Mouse (Mus musculus) forebrain, embryonic 13.5 days (tissue): ENCODE results near the gene Commd6. TPM values are rescaled to one million over a fixed set of nuclear protein-coding genes. Genes with fewer than 3 reads are reported as not detected.
"Not testable (repeated sequence)": the region's sequence is repeated elsewhere in the genome, so short reads cannot be mapped to it uniquely, and the experiment has no call there.

ENCODE experiments used
- ATAC-seq: fragments of 200-750 bp; cut with Nextera tagmentation; 2 replicates; pipeline ENCODE4 v1.8.0; 2017
- H3K27ac ChIP-seq: fragments of 300-500 bp; sonication (generic); 2 replicates; pipeline ENCODE4 v1.5.1; 2015; ENCODE audit warnings: inconsistent platforms, mild to moderate bottlenecking, moderate library complexity
- H3K27me3 ChIP-seq: fragments of 300-500 bp; sonication (generic); 2 replicates; pipeline ENCODE4 v1.6.1; 2015; ENCODE audit warnings: mild to moderate bottlenecking, inconsistent platforms
- H3K36me3 ChIP-seq: fragments of 300-500 bp; sonication (generic); 2 replicates; pipeline ENCODE4 v1.6.1; 2015; ENCODE audit warnings: mild to moderate bottlenecking, inconsistent platforms; ENCODE audit not compliant: poor library complexity, severe bottlenecking
- H3K4me1 ChIP-seq: fragments of 300-500 bp; sonication (generic); 2 replicates; pipeline ENCODE4 v1.6.1; 2015; ENCODE audit warnings: inconsistent platforms
- H3K4me2 ChIP-seq: fragments of 300-500 bp; sonication (generic); 2 replicates; pipeline ENCODE4 v1.6.1; 2015; ENCODE audit warnings: inconsistent platforms, mild to moderate bottlenecking, moderate library complexity
- H3K4me3 ChIP-seq: fragments of 300-500 bp; sonication (generic); 2 replicates; pipeline ENCODE4 v1.5.1; 2015; ENCODE audit warnings: mild to moderate bottlenecking, inconsistent platforms
- H3K9ac ChIP-seq: fragments of 300-500 bp; sonication (generic); 2 replicates; pipeline ENCODE4 v1.6.1; 2015; ENCODE audit warnings: mild to moderate bottlenecking, inconsistent platforms
- H3K9me3 ChIP-seq: fragments of 300-500 bp; sonication (generic); replicated peaks from 2 replicates; pipeline ENCODE4 v1.6.1; 2016; ENCODE audit warnings: inconsistent platforms
- WGBS: fragments of 180-500 bp; shearing (Covaris S2); methylation state at CpG from one replicate; pipeline ENCODE4 v1.1.7; 2015; 5-methylcytosine and 5-hydroxymethylcytosine counted together
- polyA plus RNA-seq: library from polyadenylated mRNA; unstranded; fragments of >200 nt; fragmentation: Nextera tagmentation; extraction: Ambion mirVana; gene quantifications from 2 replicates; pipeline ENCODE4 v1.2.1, GENCODE M21; 2015

Gene Commd6
- polyA plus RNA-seq, 1 experiment from 2014 or later, result 114 TPM

DNA sequence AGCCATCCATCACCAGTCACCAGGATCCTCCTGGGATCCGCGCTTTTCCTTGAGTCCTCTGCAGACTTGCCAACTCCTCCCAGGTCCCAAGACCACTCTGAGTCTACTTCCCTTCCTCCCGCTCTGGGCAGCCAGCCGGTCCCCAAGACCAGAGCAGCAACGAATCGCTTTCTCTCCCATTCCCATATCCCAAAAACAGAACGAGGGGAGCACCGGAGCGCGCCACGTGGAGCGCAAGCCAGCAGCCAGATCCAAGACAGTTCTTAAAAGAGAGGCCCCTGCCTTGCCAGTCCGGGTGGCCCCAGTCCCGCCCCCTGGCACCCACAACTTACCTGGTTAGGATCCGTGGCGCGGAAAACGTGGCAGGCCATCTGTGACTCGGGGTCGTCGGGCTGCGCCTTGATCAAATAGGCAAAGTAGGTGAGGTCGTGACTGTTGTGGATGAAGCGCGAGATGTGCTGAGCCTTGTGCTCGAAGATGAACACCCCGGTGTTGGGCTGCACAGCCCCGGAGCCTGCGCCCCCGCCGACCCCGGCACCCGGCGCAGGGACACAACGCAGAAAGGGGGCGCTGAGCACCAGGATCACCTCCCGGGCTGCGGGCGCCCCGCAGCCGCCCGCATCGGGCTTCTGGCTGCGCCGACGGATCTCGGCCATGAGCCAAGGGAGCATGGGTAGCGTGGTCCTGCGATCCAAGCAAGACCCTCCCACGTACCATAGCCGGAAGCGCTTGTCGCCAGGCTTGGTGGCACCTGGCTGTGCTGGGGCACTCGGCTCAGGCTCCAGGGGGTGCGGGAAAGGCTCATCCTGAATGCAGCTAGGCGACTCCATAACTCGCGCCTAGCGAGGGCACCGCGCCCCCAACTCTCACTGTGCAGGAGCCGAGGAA lies 32.6 kb downstream of the Commd6 start:
- H3K36me3 ChIP-seq, result no peaks in the 10 kb centered on the region
- no peak overlapping the region for H3K27ac ChIP-seq
- peak overlapping the region; percentile 89 for H3K4me2 ChIP-seq
- no peaks in the 10 kb centered on the region for H3K9me3 ChIP-seq
- ATAC-seq, result peak; percentile 68
- H3K4me1 ChIP-seq, result peaks cover 11% of the 10 kb centered on the region
- peak overlapping the region; percentile 83 for H3K4me3 ChIP-seq
- under 1% methylated on average over 61 of the region's 62 CpGs for WGBS
- H3K27me3 ChIP-seq, result no peaks in the 10 kb centered on the region
- peak overlapping the region; percentile 77 for H3K9ac ChIP-seq

- H3K9me3 ChIP-seq, result no peaks in the 10 kb centered on the region
- H3K9ac ChIP-seq, result no peak overlapping the region
- no peaks in the 10 kb centered on the region for H3K27me3 ChIP-seq
- peaks cover 15% of the 10 kb centered on the region for H3K4me1 ChIP-seq
- 50% methylated on average over 2 of the region's 2 CpGs for WGBS
- no peak for ATAC-seq
- H3K36me3 ChIP-seq, result no peaks in the 10 kb centered on the region
- H3K4me3 ChIP-seq, result no peak overlapping the region
- H3K27ac ChIP-seq, result no peak overlapping the region
- no peak overlapping the region for H3K4me2 ChIP-seq
Measured at GRCm38 (mm10) chr14:101605843-101606242, 34.6 kb downstream of the Commd6 start.

- Histone ChIP-seq H3K9ac (no peak overlapping the region), H3K4me3 (no peak overlapping the region), H3K9me3 (no peaks in the 10 kb centered on the region), H3K4me2 (no peak overlapping the region), H3K27me3 (no peaks in the 10 kb centered on the region), H3K36me3 (no peaks in the 10 kb centered on the region), H3K27ac (no peak overlapping the region), H3K4me1 (peaks cover 12% of the 10 kb centered on the region)
- WGBS, result 43% methylated on average over 3 of the region's 3 CpGs
- ATAC-seq, result no peak
Measured at GRCm38 (mm10) chr14:101602851-101603250, 37.6 kb downstream of the Commd6 start.

- no peaks in the 10 kb centered on the region for H3K36me3 ChIP-seq
- no peaks in the 10 kb centered on the region for H3K9me3 ChIP-seq
- no peaks in the 10 kb centered on the region for H3K27me3 ChIP-seq
- ATAC-seq, result no peak
- no peaks in the 10 kb centered on the region for H3K4me1 ChIP-seq
- WGBS, result 83% methylated on average over 12 of the region's 14 CpGs
- H3K4me3 ChIP-seq, result no peak overlapping the region
- H3K9ac ChIP-seq, result no peak overlapping the region
- H3K27ac ChIP-seq, result no peak overlapping the region
- H3K4me2 ChIP-seq, result no peak overlapping the region
Measured at GRCm38 (mm10) chr14:101597096-101597715, 43.3 kb downstream of the Commd6 start.

GRCm38 (mm10) chr14:101596691-101597090 lies 43.8 kb downstream of the Commd6 start:
- H3K4me1 ChIP-seq, result no peaks in the 10 kb centered on the region
- H3K27me3 ChIP-seq, result no peaks in the 10 kb centered on the region
- no peaks in the 10 kb centered on the region for H3K36me3 ChIP-seq
- 96% methylated on average over 9 of the region's 9 CpGs for WGBS
- no peak overlapping the region for H3K4me2 ChIP-seq
- ATAC-seq, result no peak
- no peak overlapping the region for H3K27ac ChIP-seq
- no peaks in the 10 kb centered on the region for H3K9me3 ChIP-seq
- H3K9ac ChIP-seq, result no peak overlapping the region
- no peak overlapping the region for H3K4me3 ChIP-seq

- H3K4me1 ChIP-seq, result no peaks in the 10 kb centered on the region
- H3K4me2 ChIP-seq, result no peak overlapping the region
- no peaks in the 10 kb centered on the region for H3K36me3 ChIP-seq
- no peaks in the 10 kb centered on the region for H3K27me3 ChIP-seq
- WGBS, result 96% methylated on average over 13 of the region's 13 CpGs
- no peaks in the 10 kb centered on the region for H3K9me3 ChIP-seq
- H3K27ac ChIP-seq, result no peak overlapping the region
- ATAC-seq, result no peak
- H3K4me3 ChIP-seq, result no peak overlapping the region
- H3K9ac ChIP-seq, result no peak overlapping the region
Measured at GRCm38 (mm10) chr14:101595301-101596080, 45.0 kb downstream of the Commd6 start.

- H3K4me2 ChIP-seq, result no peak overlapping the region
- no peaks in the 10 kb centered on the region for H3K9me3 ChIP-seq
- no peak overlapping the region for H3K9ac ChIP-seq
- H3K4me3 ChIP-seq, result no peak overlapping the region
- no peak overlapping the region for H3K27ac ChIP-seq
- no peaks in the 10 kb centered on the region for H3K4me1 ChIP-seq
- 95% methylated on average over 5 of the region's 5 CpGs for WGBS
- H3K27me3 ChIP-seq, result no peaks in the 10 kb centered on the region
- no peaks in the 10 kb centered on the region for H3K36me3 ChIP-seq
- no peak for ATAC-seq
Measured at GRCm38 (mm10) chr14:101594001-101594400, 46.5 kb downstream of the Commd6 start.

DNA sequence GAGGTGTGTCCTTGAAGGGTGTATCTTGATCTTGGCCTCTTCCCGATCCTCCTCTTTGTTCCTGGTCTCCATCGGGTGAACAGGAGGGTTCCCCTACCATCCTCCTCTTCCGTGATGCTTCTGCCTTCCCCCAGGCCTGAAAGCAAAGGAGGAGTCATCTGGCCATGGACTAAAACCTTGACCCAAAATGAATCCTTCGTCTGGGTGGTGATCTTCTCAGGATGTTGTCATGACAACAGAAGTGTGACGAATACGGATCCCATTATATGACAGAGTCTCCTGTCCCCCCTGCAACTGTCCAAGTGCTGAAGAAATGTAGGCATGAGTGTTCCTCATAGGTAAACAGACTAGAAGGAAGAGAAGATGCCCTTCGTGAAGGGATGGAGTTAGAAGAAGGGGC lies 47.1 kb downstream of the Commd6 start:
- no peaks in the 10 kb centered on the region for H3K9me3 ChIP-seq
- no peaks in the 10 kb centered on the region for H3K4me1 ChIP-seq
- WGBS, result 88% methylated on average over 7 of the region's 7 CpGs
- H3K27ac ChIP-seq, result no peak overlapping the region
- H3K27me3 ChIP-seq, result no peaks in the 10 kb centered on the region
- no peak for ATAC-seq
- no peak overlapping the region for H3K4me2 ChIP-seq
- no peak overlapping the region for H3K4me3 ChIP-seq
- H3K9ac ChIP-seq, result no peak overlapping the region
- no peaks in the 10 kb centered on the region for H3K36me3 ChIP-seq

DNA sequence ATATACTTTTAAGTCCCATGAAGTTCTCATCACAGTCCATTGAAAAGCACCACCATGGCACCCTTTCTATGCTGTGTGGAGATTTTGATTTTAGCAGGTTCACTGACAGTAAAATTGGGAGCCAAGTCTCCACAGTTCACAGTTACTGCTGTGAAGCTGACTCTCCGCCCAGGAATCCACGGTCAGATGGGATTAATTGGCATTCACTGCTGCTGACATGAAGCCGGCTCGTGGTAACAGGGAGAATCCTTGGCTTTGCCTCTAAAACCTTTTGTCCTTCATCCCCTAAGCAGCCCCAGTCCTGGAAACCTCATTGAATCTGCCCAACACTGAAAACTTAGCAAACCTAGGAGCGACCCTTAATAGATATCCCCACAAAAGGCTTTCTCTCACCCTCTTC lies 49.4 kb downstream of the Commd6 start:
- no peak overlapping the region for H3K4me2 ChIP-seq
- WGBS, result 51% methylated on average over 5 of the region's 5 CpGs
- no peaks in the 10 kb centered on the region for H3K9me3 ChIP-seq
- H3K4me3 ChIP-seq, result no peak overlapping the region
- no peak for ATAC-seq
- H3K9ac ChIP-seq, result no peak overlapping the region
- no peaks in the 10 kb centered on the region for H3K27me3 ChIP-seq
- H3K36me3 ChIP-seq, result no peaks in the 10 kb centered on the region
- no peaks in the 10 kb centered on the region for H3K4me1 ChIP-seq
- no peak overlapping the region for H3K27ac ChIP-seq

GRCm38 (mm10) chr14:101588209-101588991 lies 52.1 kb downstream of the Commd6 start:
- H3K27me3 ChIP-seq, ATAC-seq, H3K4me1 ChIP-seq, H3K27ac ChIP-seq, H3K4me3 ChIP-seq, H3K9ac ChIP-seq, H3K4me2 ChIP-seq, H3K36me3 ChIP-seq, H3K9me3 ChIP-seq: not testable (repeated sequence)
- 75% methylated on average over 3 of the region's 4 CpGs for WGBS

DNA sequence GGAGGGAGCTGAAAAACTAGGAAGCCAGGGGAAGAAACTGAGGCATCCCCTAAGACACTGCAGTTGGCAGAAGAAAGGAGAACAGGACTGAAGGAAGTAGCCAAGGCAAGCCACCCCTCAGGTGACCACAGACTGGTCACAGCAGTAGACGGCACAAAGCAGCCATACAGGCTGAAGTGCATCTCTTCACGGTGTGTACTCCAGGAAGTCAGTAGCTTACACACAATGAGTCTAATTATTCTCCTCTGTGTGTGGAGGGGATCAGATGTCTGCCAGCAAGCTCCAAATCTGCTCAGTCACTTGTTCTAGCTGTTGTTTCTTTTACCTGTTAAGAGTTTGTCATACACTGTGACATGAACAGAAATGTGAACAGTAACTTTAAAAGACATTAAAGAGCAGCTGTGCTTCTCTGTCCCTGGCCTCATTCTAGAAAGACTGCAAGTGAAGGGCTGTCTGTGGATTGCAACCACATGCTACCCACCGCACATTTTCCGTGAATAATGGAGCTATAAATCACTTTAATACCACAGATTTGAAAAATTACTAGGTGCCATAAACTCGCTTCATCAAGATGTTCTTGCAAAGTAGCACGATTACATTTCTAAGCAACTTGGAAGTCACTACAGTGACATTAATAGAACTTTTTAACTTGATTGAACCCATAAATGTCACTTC lies 53.0 kb downstream of the Commd6 start:
- not testable (repeated sequence) for H3K9ac ChIP-seq, ATAC-seq, H3K4me2 ChIP-seq, H3K27me3 ChIP-seq, H3K4me1 ChIP-seq, H3K27ac ChIP-seq, H3K4me3 ChIP-seq, H3K9me3 ChIP-seq, H3K36me3 ChIP-seq
- whole genome bisulfite sequencing, result 87% methylated on average over 4 of the region's 6 CpGs
